Comparison of ENCODE assay signal across 8 mouse cellular contexts in genomic region chr6:148214765-148215164, GRCm38 (mm10). TPM values are rescaled to one million over a fixed set of nuclear protein-coding genes. Genes with fewer than 3 reads are reported as not detected.
DNase-seq lines count a peak whose midpoint lies in the region; ATAC-seq and TF ChIP-seq lines count a peak whose summit lies in the region.

No protein-coding gene starts in this region.

- H3K9me3 ChIP-seq in intestine, embryonic 14.5 days (ENCODE audit: control insufficient read depth, low read length) = no peaks in the 10 kb centered on the region
- H3K9me3 ChIP-seq in intestine, embryonic 16.5 days (ENCODE audit: control insufficient read depth, low read length) = no peaks in the 10 kb centered on the region
- no peaks in the 10 kb centered on the region for H3K9me3 ChIP-seq in ES-E14 (ENCODE audit: control insufficient read depth, insufficient read depth, low read depth, low read length)
- H3K9me3 ChIP-seq in midbrain, postnatal 0 days (ENCODE audit: low read length) = no peaks in the 10 kb centered on the region

- TF ChIP-seq CTCF in midbrain, postnatal 0 days (IDR thresholded peaks at IDR 0.05) = peak; percentile 84

- no peak overlapping the region for H3K9ac ChIP-seq in intestine, embryonic 14.5 days (ENCODE audit: low read length)
- no peak overlapping the region for H3K9ac ChIP-seq in intestine, embryonic 16.5 days (ENCODE audit: low read depth, low read length)
- H3K9ac ChIP-seq in ES-E14 (ENCODE audit: insufficient read depth, low read depth, low read length, poor library complexity, severe bottlenecking) = no peak overlapping the region
- H3K9ac ChIP-seq in midbrain, postnatal 0 days (replicated peaks; ENCODE audit: low read length, poor library complexity, severe bottlenecking) = no peak overlapping the region

- no peaks in the 10 kb centered on the region for H3K27me3 ChIP-seq in intestine, embryonic 14.5 days (replicated peaks; ENCODE audit: control insufficient read depth, insufficient read depth, low read length)
- no peaks in the 10 kb centered on the region for H3K27me3 ChIP-seq in intestine, embryonic 16.5 days (replicated peaks; ENCODE audit: control insufficient read depth, insufficient read depth, low read length)
- no peaks in the 10 kb centered on the region for H3K27me3 ChIP-seq in midbrain, postnatal 0 days (ENCODE audit: insufficient read depth, low read length)

- in situ Hi-C loops in ES-E14 (cut with MboI; ENCODE audit: low sequenced_read_pairs in 2 of 2, unreplicated experiment in 2 of 2) = no loop called here

- no peak for ATAC-seq in intestine, embryonic 14.5 days (replicated peaks; ENCODE audit: low FRiP score, low TSS enrichment, low read depth)
- ATAC-seq in intestine, embryonic 16.5 days = no peak
- peak; percentile 61 for ATAC-seq in granulocyte monocyte progenitor cell, adult 5-6 weeks (replicated peaks; ENCODE audit: poor library complexity, severe bottlenecking)
- ATAC-seq in midbrain, postnatal 0 days (ENCODE audit: low FRiP score) = no peak

- H3K27ac ChIP-seq in intestine, embryonic 14.5 days (ENCODE audit: low read depth) = no peak overlapping the region
- H3K27ac ChIP-seq in intestine, embryonic 16.5 days (ENCODE audit: low read length) = no peak overlapping the region
- H3K27ac ChIP-seq in ES-E14 (ENCODE audit: insufficient read depth, low read depth, low read length, poor library complexity, severe bottlenecking) = no peak overlapping the region
- H3K27ac ChIP-seq in midbrain, postnatal 0 days (ENCODE audit: low read depth, low read length) = no peak overlapping the region

- DNase-seq in intestine, embryonic 14.5 days (ENCODE audit: low spot score) = peak; percentile 73
- DNase-seq in ES-E14 (ENCODE audit: low read depth, low spot score) = peak; percentile 40
- peak; percentile 39 to 47 for DNase-seq in cerebellum, adult 18-20 months
- DNase-seq in layer of hippocampus, postnatal 10 days (ENCODE audit: low spot score in 2 of 2) = peak; percentile 52 to 62
- DNase-seq in midbrain, postnatal 0 days (ENCODE audit: low spot score) = peak; percentile 73
- DNase-seq in thymus, postnatal 0 days (ENCODE audit: low spot score) = peak; percentile 47

- WGBS in intestine, embryonic 14.5 days = 5% methylated on average over 5 of the region's 5 CpGs
- 3% methylated on average over 5 of the region's 5 CpGs for WGBS in intestine, embryonic 16.5 days
- WGBS in midbrain, postnatal 0 days = 2% methylated on average over 5 of the region's 5 CpGs

- no peak overlapping the region for H3K4me3 ChIP-seq in intestine, embryonic 14.5 days (ENCODE audit: low read depth, low read length)
- no peak overlapping the region for H3K4me3 ChIP-seq in intestine, embryonic 16.5 days (ENCODE audit: low read length)
- H3K4me3 ChIP-seq in ES-E14 (ENCODE audit: insufficient read depth in 1 of 2, low read depth in 1 of 2, low read length in 2 of 2, poor library complexity in 1 of 2, severe bottlenecking in 1 of 2) = no peak overlapping the region
- no peak overlapping the region for H3K4me3 ChIP-seq in midbrain, postnatal 0 days (ENCODE audit: low read depth, low read length)

- H3K36me3 ChIP-seq in intestine, embryonic 14.5 days (ENCODE audit: control insufficient read depth, insufficient read depth, low read length) = no peaks in the 10 kb centered on the region; the same call in 1 of the 2 replicates
- H3K36me3 ChIP-seq in intestine, embryonic 16.5 days (ENCODE audit: control insufficient read depth, insufficient read depth, low read length) = no peaks in the 10 kb centered on the region
- peaks cover 2% of the 10 kb centered on the region; the same call in 1 of the 2 replicates for H3K36me3 ChIP-seq in ES-E14 (ENCODE audit: control insufficient read depth, insufficient read depth, low read length, poor library complexity, severe bottlenecking)
- H3K36me3 ChIP-seq in midbrain, postnatal 0 days (ENCODE audit: insufficient read depth, low read length) = no peaks in the 10 kb centered on the region

- peaks cover 9% of the 10 kb centered on the region for H3K4me1 ChIP-seq in intestine, embryonic 14.5 days (replicated peaks; ENCODE audit: control insufficient read depth, insufficient read depth, low read length)
- H3K4me1 ChIP-seq in intestine, embryonic 16.5 days (ENCODE audit: control insufficient read depth, insufficient read depth, low read length) = peaks cover 14% of the 10 kb centered on the region
- H3K4me1 ChIP-seq in ES-E14 (ENCODE audit: control insufficient read depth in 2 of 2, insufficient read depth in 2 of 2, low read length in 2 of 2, poor library complexity in 1 of 2) = peaks cover 0 to 3% of the 10 kb centered on the region in 2 experiments; a peak in 1 of 4 replicates
- 0 out of 2 replicates have a peak, but pooled peaks cover 3% of the 10 kb centered on the region for H3K4me1 ChIP-seq in midbrain, postnatal 0 days (ENCODE audit: insufficient read depth, low read length)

- no peak overlapping the region for H3K4me2 ChIP-seq in intestine, embryonic 14.5 days (ENCODE audit: low read length)
- H3K4me2 ChIP-seq in intestine, embryonic 16.5 days (ENCODE audit: low read depth, low read length) = no peak overlapping the region
- no peak overlapping the region for H3K4me2 ChIP-seq in midbrain, postnatal 0 days (ENCODE audit: low read depth, low read length, poor library complexity, severe bottlenecking)

TF ChIP-seq in ES-E14, 5 proteins besides CTCF, POLR2A, EP300 and RAD21:
- no peak for TF ChIP-seq HCFC1 (IDR thresholded peaks at IDR 0.05; ENCODE audit: borderline replicate concordance, insufficient read depth, low read length)
- TF ChIP-seq ZC3H11A (IDR thresholded peaks at IDR 0.05; ENCODE audit: borderline replicate concordance, low read depth, low read length) = peak; percentile 23; the same call in 1 of the 2 replicates
- no peak for TF ChIP-seq CHD2 (IDR thresholded peaks at IDR 0.05; ENCODE audit: low read depth, low read length)
- TF ChIP-seq MAFK (IDR thresholded peaks at IDR 0.05; ENCODE audit: insufficient read depth, low read depth, low read length) = no peak
- TF ChIP-seq ZNF384 (IDR thresholded peaks at IDR 0.05; ENCODE audit: low read depth, low read length) = no peak

RNA-seq across cellular contexts. Expression of gene Ergic2, which starts 2.6 kb away (rescaled TPM):
- 169 and 185 TPM in 2 replicates for polyA plus RNA-seq in intestine, embryonic 14.5 days (2014; fragmentation: Nextera tagmentation; extraction: Ambion mirVana)
- polyA plus RNA-seq in intestine, embryonic 16.5 days (2015; fragmentation: Nextera tagmentation; extraction: Ambion mirVana) = 182 and 206 TPM in 2 replicates
- total RNA-seq in ES-E14 (2012; rRNA removed) = 180 and 197 TPM in 2 replicates
- 71.8 and 75.6 TPM in 2 replicates for total RNA-seq in granulocyte monocyte progenitor cell, adult 5-6 weeks (2014; fragmentation: Nextera tagmentation)
- 128 and 133 TPM in 2 replicates for total RNA-seq in granulocyte monocyte progenitor cell, adult 5-6 weeks (2017)
- 10 to 100 TPM; 75.9 to 78.7 TPM for total RNA-seq in layer of hippocampus, postnatal 10 days (2021)
- 67.4 and 133 TPM in 2 replicates for total RNA-seq in midbrain, postnatal 0 days (2014; rRNA removed)
- polyA plus RNA-seq in midbrain, postnatal 0 days (2015; fragmentation: Nextera tagmentation; extraction: Ambion mirVana) = 154 and 176 TPM in 2 replicates
- 140 and 148 TPM in 2 replicates for polyA plus RNA-seq in thymus, postnatal 0 days (2015; fragmentation: Nextera tagmentation; extraction: Ambion mirVana)
